Mouse (Mus musculus): ENCODE measurements at regions not wholly inside any gene's neighbourhood (a gene's known extent, or its start where the extent isn't known, plus 50 kb on each side); places are given as distances from the start of the nearest gene placed in this dataset.

GRCm38 (mm10) chr7:58919863-58920262, 263.9 kb downstream of the Atp10a start:
- no peak for DNase-seq

- no peak for DNase-seq
Observed at GRCm38 (mm10) chr7:58920283-58920682, 264.3 kb downstream of the Atp10a start.

- DNase-seq: no peak
Observed at GRCm38 (mm10) chr7:58924975-58925374, 269.0 kb downstream of the Atp10a start.

- no peak for DNase-seq
Observed at GRCm38 (mm10) chr7:58925406-58925805, 269.4 kb downstream of the Atp10a start.

GRCm38 (mm10) chr7:58957448-58957847, 271.1 kb upstream of the Ube3a start:
- DNase-seq: no peak

GRCm38 (mm10) chr7:59007196-59007595, 221.4 kb upstream of the Ube3a start:
- DNase-seq: peak; percentile 60

GRCm38 (mm10) chr7:59013449-59014301, 214.9 kb upstream of the Ube3a start:
- DNase-seq: no peak

GRCm38 (mm10) chr7:59014302-59014677, 214.3 kb upstream of the Ube3a start:
- DNase-seq: no peak

GRCm38 (mm10) chr7:59027437-59027836, 201.1 kb upstream of the Ube3a start:
- no peak for DNase-seq
